Mouse (Mus musculus) G1E (cell line): ENCODE data around the gene Tmem192.

Source experiments
- CTCF ChIP-seq: IDR thresholded peaks from 2 replicates; pipeline ENCODE4 v1.5.1; 2012; ENCODE audit warnings: low read depth, low read length, inconsistent platforms, mixed read lengths
- TAL1 ChIP-seq: conservative IDR thresholded peaks from 2 replicates; pipeline ENCODE4 v1.6.1; 2012; ENCODE audit warnings: low read depth, low read length, inconsistent platforms, mixed read lengths

GRCm38 (mm10) chr8:64901527-64902156, 45.3 kb upstream of the Tmem192 start:
- no peak for TF ChIP-seq CTCF
- TF ChIP-seq TAL1 = no peak
